Mouse (Mus musculus) stomach, adult 2 months (tissue): ENCODE measurements around the gene Uckl1. TPM values are rescaled to one million over a fixed set of nuclear protein-coding genes. Genes with fewer than 3 reads are reported as not detected.

Experiments
- polyA plus RNA-seq: library from polyadenylated mRNA; depleted of rRNA; stranded (reverse); fragments of >200 nt; gene quantifications from 2 replicates; pipeline ENCODE4 v1.2.3, GENCODE M21; 2012; rRNA removed

Uckl1 gene
- polyA plus RNA-seq: 56.7 and 63.7 TPM in 2 replicates

GRCm38 (mm10) chr2:181584411-181584942 lies at the start of gene Uckl1:
Gene Uckl1, minus strand, starts transcription at chr2:181584892.

DNA sequence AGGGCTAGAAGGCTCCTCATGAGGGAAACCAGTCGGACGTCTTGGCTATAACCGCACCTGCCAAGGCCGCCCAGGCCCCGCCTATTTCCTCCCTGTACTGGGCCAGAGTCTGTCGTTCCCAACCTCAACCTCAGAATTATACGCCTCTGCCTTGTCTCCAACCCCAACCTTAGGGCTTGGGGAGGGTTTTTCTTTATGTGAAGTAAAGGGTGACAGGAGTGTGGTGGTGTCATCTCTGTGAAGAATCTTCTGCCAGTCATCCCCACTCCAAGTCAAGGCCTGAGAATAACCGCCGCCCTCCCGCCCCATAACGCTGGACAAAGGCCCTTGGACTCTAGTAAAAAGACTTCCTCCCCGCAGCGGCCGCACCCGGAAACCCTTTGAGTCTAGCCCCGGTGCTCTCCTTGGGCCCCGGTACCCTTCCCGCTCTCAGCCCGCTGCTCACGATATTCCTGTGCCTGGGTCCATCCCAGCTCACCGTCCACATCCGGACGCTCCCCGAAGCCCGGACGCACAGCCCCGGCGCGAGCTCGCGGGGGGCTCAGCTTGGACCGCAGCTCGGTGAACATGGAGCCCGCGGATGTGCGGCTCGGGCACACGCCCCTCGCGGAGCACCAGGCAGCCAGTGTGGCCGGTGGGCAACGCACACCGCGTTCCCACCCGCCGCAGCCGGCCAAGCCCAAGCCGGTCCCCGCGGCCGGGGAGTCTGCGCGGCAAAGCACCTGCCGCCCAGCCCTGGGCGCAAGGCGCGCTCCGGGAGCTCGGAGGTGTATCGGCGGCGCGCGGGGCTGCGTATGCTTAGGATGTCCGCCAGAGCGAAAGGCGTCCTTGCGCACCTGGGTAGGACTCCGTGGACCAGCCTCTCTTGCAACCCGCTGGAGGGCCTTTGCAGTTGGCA lies 14.0 kb upstream of the Uckl1 start, which contains the start of gene Samd10:
Gene Samd10, minus strand, starts transcription at position 759 of the 898 bp plus-strand sequence.

DNA sequence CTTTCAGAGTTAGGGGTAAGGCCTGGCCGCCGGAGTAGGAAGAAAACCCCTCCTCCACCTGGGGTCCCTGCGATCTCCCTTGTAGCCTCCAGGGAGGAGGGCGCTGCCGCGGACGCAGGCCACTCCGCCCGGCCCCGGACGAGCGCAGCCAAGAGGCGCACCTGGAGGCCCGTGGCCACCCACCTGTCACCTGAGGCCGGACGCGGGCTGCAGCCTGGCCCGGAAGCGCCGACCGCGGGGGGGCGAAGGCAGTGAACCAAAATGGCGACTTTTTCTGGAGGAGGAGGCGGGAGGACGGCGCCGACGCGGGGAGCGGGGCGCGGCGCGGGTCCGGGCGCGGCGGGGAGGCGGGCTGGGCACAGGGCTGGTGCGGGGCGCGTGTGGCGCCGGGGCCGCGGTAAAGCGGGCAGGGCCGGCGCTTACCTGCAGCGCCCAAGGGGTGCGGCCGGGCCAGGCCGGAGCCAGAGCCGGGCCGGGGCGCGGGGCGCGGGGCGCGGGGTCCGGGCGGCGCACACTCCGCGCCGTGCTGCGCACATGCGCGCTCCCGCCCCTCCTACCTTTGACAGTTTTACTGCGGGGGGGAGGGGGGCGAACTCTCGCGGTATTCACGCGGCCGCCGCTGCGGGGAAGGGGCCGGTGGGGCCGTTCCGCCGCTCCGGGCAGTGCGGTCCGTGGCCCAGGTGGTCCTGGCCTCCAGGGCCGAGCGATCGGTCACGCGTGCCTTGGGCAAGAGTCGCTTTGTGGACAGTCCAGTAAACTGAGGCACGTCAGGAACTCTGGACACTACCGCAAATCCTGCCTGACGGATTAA lies 7.7 kb upstream of the Uckl1 start, which contains the start of gene Zfp512b:
Gene Zfp512b, minus strand, starts transcription at position 573 of the 811 bp plus-strand sequence.

GRCm38 (mm10) chr2:181591528-181592085 lies 6.9 kb upstream of the Uckl1 start, which contains the start of gene Prpf6:
Gene Prpf6, plus strand, starts transcription at chr2:181591868.

DNA sequence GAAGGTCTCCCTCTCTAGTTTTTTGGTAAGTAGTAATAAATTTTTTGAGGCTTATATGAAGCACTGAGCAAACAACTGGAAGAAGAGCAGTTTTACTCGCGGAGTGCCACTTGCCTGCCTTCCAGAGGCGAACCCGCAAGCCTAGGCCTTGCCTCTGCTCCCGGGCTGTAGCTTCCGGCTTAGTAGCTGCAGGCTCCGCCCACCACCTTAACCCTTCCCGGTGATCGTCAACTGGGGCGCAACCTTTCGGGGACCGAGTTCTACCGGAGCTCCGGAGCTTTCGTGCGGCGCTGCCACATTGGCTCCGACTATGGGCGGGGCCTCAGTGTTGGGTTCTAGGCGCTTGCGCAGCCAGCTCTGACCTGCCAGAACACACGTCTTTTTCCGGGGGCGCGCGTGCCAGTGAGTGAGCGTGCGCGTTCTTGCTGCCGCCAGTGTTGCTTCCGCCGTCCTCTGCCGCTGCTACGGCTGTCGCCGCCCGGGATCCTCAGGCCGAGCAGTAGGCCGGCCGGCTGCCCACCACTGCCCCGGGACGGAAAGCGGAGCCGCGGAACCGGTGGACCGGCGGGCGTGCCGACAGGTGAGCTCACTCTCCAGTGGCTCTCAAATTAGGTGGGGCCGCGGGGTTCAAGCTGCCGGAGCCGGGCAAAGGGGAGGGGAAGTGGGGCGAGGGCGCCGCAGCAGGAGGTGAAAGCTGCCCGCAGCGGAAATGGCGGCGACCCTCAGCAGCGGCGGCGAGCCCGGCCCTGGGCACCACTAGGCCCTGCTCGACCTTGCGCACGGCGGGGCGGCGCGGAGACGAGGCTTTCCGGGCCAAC lies 64.4 kb downstream of the Uckl1 start, which contains the start of gene Dnajc5:
Gene Dnajc5, plus strand, starts transcription at position 368 of the 818 bp plus-strand sequence.

Other genes with a start within 250 kb of the Uckl1 start
- gene Zgpat, start 220.0 kb downstream of the Uckl1 start, polyA plus RNA-seq: 8.3 and 8.7 TPM in 2 replicates
- 8.8 and 9.6 TPM in 2 replicates for gene Arfrp1, start 219.5 kb downstream of the Uckl1 start, polyA plus RNA-seq
- 58.1 and 58.4 TPM in 2 replicates for gene Lime1, start 204.8 kb downstream of the Uckl1 start, polyA plus RNA-seq
- 0.84 and 1.0 TPM in 2 replicates for gene Zbtb46, start 125.5 kb downstream of the Uckl1 start, polyA plus RNA-seq
- not detected in 2 replicates for gene Abhd16b, start 91.7 kb downstream of the Uckl1 start, polyA plus RNA-seq
- gene Tpd52l2, start 87.8 kb downstream of the Uckl1 start, polyA plus RNA-seq: 9.2 and 9.4 TPM in 2 replicates
- gene Dnajc5, start 64.4 kb downstream of the Uckl1 start, polyA plus RNA-seq: 14.2 and 15.9 TPM in 2 replicates
- 2.3 and 2.9 TPM in 2 replicates for gene Prpf6, start 7.0 kb upstream of the Uckl1 start, polyA plus RNA-seq
- 11.0 and 13.7 TPM in 2 replicates for gene Zfp512b, start 7.9 kb upstream of the Uckl1 start, polyA plus RNA-seq
- 19.3 and 23.2 TPM in 2 replicates for gene Samd10, start 14.3 kb upstream of the Uckl1 start, polyA plus RNA-seq
- gene Gm29797, start 72.1 kb upstream of the Uckl1 start, polyA plus RNA-seq: 0.38 TPM in 1 of 2 replicates, not detected in the other
- gene Sox18, start 86.7 kb upstream of the Uckl1 start, polyA plus RNA-seq: 52.0 and 83.5 TPM in 2 replicates
- 1.8 and 4.8 TPM in 2 replicates for gene Tcea2, start 95.4 kb upstream of the Uckl1 start, polyA plus RNA-seq
- 16.6 and 21.6 TPM in 2 replicates for gene Rgs19, start 109.1 kb upstream of the Uckl1 start, polyA plus RNA-seq
- gene Lkaaear1, start 113.5 kb upstream of the Uckl1 start, polyA plus RNA-seq: not detected in 2 replicates
- gene Oprl1, start 130.1 kb upstream of the Uckl1 start, polyA plus RNA-seq: 0.11 and 0.25 TPM in 2 replicates
- gene Myt1, start 178.4 kb upstream of the Uckl1 start, polyA plus RNA-seq: 0.22 and 0.34 TPM in 2 replicates